Mouse (Mus musculus): ENCODE results near the gene Atp6v0e. TPM values are rescaled to one million over a fixed set of nuclear protein-coding genes. Genes with fewer than 3 reads are reported as not detected.

The Atp6v0e gene
- total and polyA plus RNA-seq, 3 experiments, result 190 to 422 (median 226) TPM

DNA sequence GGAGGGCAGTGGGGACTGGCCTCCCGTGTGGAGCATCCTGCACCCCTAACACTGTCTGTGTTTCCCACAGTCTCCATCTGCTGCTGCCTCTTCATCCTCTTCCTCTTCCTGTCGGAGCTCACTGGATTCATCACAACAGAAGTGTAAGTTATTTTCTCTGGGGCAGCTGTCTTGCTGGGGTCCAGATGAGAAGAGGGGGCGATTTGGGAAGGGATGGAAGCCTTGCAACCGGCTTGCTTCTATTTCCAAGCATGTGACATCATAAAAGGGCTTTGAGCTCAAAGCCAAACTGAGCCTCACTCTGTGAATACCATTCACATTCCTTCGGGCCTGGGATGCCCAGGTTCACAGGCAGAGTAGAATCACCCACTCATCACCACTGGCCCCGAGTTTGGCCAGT, 48.7 kb upstream of the Atp6v0e start:
- dilution Hi-C loops (cut with MboI; ENCODE audit: extremely low pct_ligation_motif_present, extremely low pct_unique_long_range_greater_than_20kb, low sequenced_read_pairs) (no loop called here), in situ Hi-C loops (cut with MboI; ENCODE audit: low pct_ligation_motif_present, low pct_unique_long_range_greater_than_20kb, low sequenced_read_pairs) (no loop called here)
- peaks cover 7 to 30% of the 10 kb centered on the region in 2 experiments; a peak in 2 of 4 replicates for H3K4me1 ChIP-seq (ENCODE audit: control insufficient read depth in 1 of 2, insufficient read depth in 2 of 2)
- no peak overlapping the region for H3K4me2 ChIP-seq (ENCODE audit: insufficient read depth, low read depth, poor library complexity, severe bottlenecking)
- H3K9ac ChIP-seq (ENCODE audit: insufficient read depth, low read depth), result no peak overlapping the region
- peaks cover 68 to 91% of the 10 kb centered on the region in 2 experiments for H3K36me3 ChIP-seq (replicated peaks in 1 of 2; ENCODE audit: control insufficient read depth in 1 of 2, insufficient read depth in 1 of 2, low read length in 1 of 2)
- H3K27ac ChIP-seq (ENCODE audit: insufficient read depth, low read depth), result no peak overlapping the region
- H3K27me3 ChIP-seq (replicated peaks), result no peaks in the 10 kb centered on the region
- no peak for DNase-seq (ENCODE audit: extremely low read depth)
- no peak for TF ChIP-seq KAT2A (IDR thresholded peaks at IDR 0.05; ENCODE audit: insufficient replicate concordance, low read length)
- H3K9me3 ChIP-seq (replicated peaks; ENCODE audit: low read length), result no peaks in the 10 kb centered on the region
- H3K4me3 ChIP-seq (replicated peaks in 1 of 3; ENCODE audit: low read depth in 2 of 3, low read length in 2 of 3, poor library complexity in 1 of 3), result no peak overlapping the region
- H3K79me2 ChIP-seq (replicated peaks; ENCODE audit: control insufficient read depth, extremely low read depth, insufficient read depth, poor library complexity, severe bottlenecking), result no peaks in the 10 kb centered on the region

DNA sequence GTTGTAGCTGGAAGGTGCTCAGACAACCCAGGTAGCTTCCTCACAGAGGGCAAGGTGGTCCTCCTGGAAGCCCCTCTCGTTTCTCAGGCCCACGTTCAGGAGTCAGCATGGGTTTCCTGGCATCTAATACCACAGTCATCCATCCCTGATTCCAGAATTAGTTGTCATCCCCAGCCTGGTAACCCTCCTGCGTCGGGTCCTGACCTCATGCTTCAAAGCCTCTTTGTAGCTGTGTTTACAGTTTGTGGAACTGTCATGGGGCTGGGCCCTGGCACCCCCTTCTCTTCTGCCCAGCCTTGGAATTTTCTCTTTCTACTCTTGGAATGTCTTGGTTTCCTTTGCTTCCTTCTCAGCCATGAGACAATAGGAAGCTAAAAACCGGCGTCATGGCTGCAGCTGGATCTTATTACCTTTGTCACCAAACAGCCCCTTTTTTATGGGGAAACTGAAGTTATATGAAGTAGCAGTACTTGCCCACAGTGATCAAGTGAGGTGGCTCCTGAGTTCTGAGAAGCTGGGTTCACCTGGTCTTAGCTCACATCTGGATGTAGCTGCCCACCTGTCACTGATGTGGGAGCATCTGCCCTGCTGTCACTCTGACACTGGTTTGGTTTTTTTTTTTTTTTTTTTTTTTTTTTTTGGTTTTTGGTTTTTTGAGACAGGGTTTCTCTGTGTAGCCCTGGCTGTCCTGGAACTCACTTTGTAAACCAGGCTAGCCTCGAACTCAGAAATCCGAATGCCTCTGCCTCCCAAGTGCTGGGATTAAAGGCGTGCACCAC, 48.1 kb upstream of the Atp6v0e start:
- TF ChIP-seq ZNF384 (IDR thresholded peaks at IDR 0.05; ENCODE audit: low read depth, low read length), result 0 out of 2 replicates have a peak, but pooled peaks have one; percentile 35
- TF ChIP-seq EP300 (IDR thresholded peaks at IDR 0.05; ENCODE audit: low read length), result no peak
- H3K27ac ChIP-seq (ENCODE audit: insufficient read depth, low read depth), result no peak overlapping the region
- no peak overlapping the region for H3K4me2 ChIP-seq (ENCODE audit: insufficient read depth, low read depth, poor library complexity, severe bottlenecking)
- no peak overlapping the region for H3K9ac ChIP-seq (ENCODE audit: insufficient read depth, low read depth)
- DNase-seq (ENCODE audit: extremely low read depth), result no peak
- H3K79me2 ChIP-seq (replicated peaks; ENCODE audit: control insufficient read depth, extremely low read depth, insufficient read depth, poor library complexity, severe bottlenecking), result no peaks in the 10 kb centered on the region
- H3K27me3 ChIP-seq (replicated peaks), result no peaks in the 10 kb centered on the region
- dilution Hi-C loops (cut with MboI; ENCODE audit: extremely low pct_ligation_motif_present, extremely low pct_unique_long_range_greater_than_20kb, low sequenced_read_pairs), result no loop called here
- no peaks in the 10 kb centered on the region for H3K9me3 ChIP-seq (replicated peaks; ENCODE audit: low read length)
- H3K4me3 ChIP-seq (replicated peaks in 1 of 3; ENCODE audit: low read depth in 2 of 3, low read length in 2 of 3, poor library complexity in 1 of 3), result no peak overlapping the region
- in situ Hi-C loops (cut with MboI; ENCODE audit: low pct_ligation_motif_present, low pct_unique_long_range_greater_than_20kb, low sequenced_read_pairs), result no loop called here
- peaks cover 7 to 35% of the 10 kb centered on the region in 2 experiments; a peak in 2 of 4 replicates for H3K4me1 ChIP-seq (ENCODE audit: control insufficient read depth in 1 of 2, insufficient read depth in 2 of 2)
- H3K36me3 ChIP-seq (replicated peaks in 1 of 2; ENCODE audit: control insufficient read depth in 1 of 2, insufficient read depth in 1 of 2, low read length in 1 of 2), result peaks cover 70 to 91% of the 10 kb centered on the region in 2 experiments

DNA sequence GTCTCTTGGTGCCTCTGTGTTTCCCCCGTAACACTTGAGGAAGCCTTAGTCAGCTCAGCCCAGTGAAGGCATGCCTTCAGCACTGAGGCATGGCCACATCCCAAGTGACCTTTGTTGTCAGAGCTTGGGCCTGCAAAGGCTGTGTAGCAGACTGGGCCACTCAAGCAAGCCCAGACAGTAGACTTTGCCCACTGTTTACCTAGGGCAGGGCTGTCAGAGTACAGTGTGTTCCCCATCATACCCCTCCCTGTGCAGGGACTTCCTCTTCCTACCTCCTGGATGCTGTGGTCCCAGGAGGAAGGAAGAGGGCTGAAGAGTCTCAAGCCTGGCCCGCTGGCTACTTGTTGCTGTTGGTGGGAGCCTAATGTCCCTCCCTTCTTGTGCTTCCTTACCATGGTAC, 46.3 kb upstream of the Atp6v0e start:
- H3K9me3 ChIP-seq (replicated peaks; ENCODE audit: low read length), result no peaks in the 10 kb centered on the region
- in situ Hi-C loops (cut with MboI; ENCODE audit: low pct_ligation_motif_present, low pct_unique_long_range_greater_than_20kb, low sequenced_read_pairs), result no loop called here
- H3K4me3 ChIP-seq (replicated peaks in 1 of 3; ENCODE audit: low read depth in 2 of 3, low read length in 2 of 3, poor library complexity in 1 of 3), result no peak overlapping the region
- dilution Hi-C loops (cut with MboI; ENCODE audit: extremely low pct_ligation_motif_present, extremely low pct_unique_long_range_greater_than_20kb, low sequenced_read_pairs), result no loop called here
- peaks cover 70 to 91% of the 10 kb centered on the region in 2 experiments for H3K36me3 ChIP-seq (replicated peaks in 1 of 2; ENCODE audit: control insufficient read depth in 1 of 2, insufficient read depth in 1 of 2, low read length in 1 of 2)
- TF ChIP-seq SMC3 (IDR thresholded peaks at IDR 0.05; ENCODE audit: low read depth, low read length) (no peak), CHD1 (IDR thresholded peaks at IDR 0.05; ENCODE audit: low read depth, low read length) (no peak), KAT2A (IDR thresholded peaks at IDR 0.05; ENCODE audit: insufficient replicate concordance, low read length) (no peak), JUN (IDR thresholded peaks at IDR 0.05; ENCODE audit: insufficient read depth, low read depth, low read length) (no peak), CTCF (conservative IDR thresholded peaks at IDR 0.05 in 1 of 2, IDR thresholded peaks at IDR 0.05 in 1 of 2; ENCODE audit: low read depth in 2 of 2, low read length in 2 of 2) (no peak), RAD21 (IDR thresholded peaks at IDR 0.05; ENCODE audit: low read depth, low read length) (no peak), MYC (IDR thresholded peaks at IDR 0.05; ENCODE audit: low read depth, low read length) (no peak), MAZ (IDR thresholded peaks at IDR 0.05; ENCODE audit: low read depth, low read length) (no peak)
- peaks cover 11 to 47% of the 10 kb centered on the region in 2 experiments; a peak in 3 of 4 replicates for H3K4me1 ChIP-seq (ENCODE audit: control insufficient read depth in 1 of 2, insufficient read depth in 2 of 2)
- no peak overlapping the region for H3K9ac ChIP-seq (ENCODE audit: insufficient read depth, low read depth)
- no peaks in the 10 kb centered on the region for H3K79me2 ChIP-seq (replicated peaks; ENCODE audit: control insufficient read depth, extremely low read depth, insufficient read depth, poor library complexity, severe bottlenecking)
- no peak overlapping the region for H3K4me2 ChIP-seq (ENCODE audit: insufficient read depth, low read depth, poor library complexity, severe bottlenecking)
- H3K27me3 ChIP-seq (replicated peaks), result no peaks in the 10 kb centered on the region
- no peak overlapping the region; the same call in 1 of the 2 replicates for H3K27ac ChIP-seq (ENCODE audit: insufficient read depth, low read depth)
- no peak for DNase-seq (ENCODE audit: extremely low read depth)
